Mouse (Mus musculus): Measurements from ENCODE around the gene Fem1a.

- no peak for TF ChIP-seq POLR2A (IDR thresholded peaks at IDR 0.05; ENCODE audit: low read depth, low read length)
- no peak for TF ChIP-seq CTCF (IDR thresholded peaks at IDR 0.05; ENCODE audit: extremely low read depth, insufficient read length, insufficient replicate concordance, low read depth, low read length)
Observed at GRCm38 (mm10) chr17:56212676-56213075, 43.9 kb upstream of the Fem1a start.
